Mouse (Mus musculus) CH12.LX (cell line): Measurements from ENCODE around the gene Ehd1. TPM values are rescaled to one million over a fixed set of nuclear protein-coding genes. Genes with fewer than 3 reads are reported as not detected.
"Not testable (repeated sequence)": the region's sequence is repeated elsewhere in the genome, so short reads cannot be mapped to it uniquely, and the experiment has no call there.

Experiments
- DNase-seq: peaks from one replicate; pipeline ENCODE4 v3.0.0-alpha.2; 2013; ENCODE audit errors: extremely low read depth
- H3K27ac ChIP-seq: 2 replicates; pipeline ENCODE4 v1.5.1; 2012; ENCODE audit warnings: low read depth, mild to moderate bottlenecking, control low read depth, moderate library complexity; ENCODE audit not compliant: insufficient read depth
- H3K27me3 ChIP-seq: replicated peaks from 2 replicates; pipeline ENCODE3; 2012; ENCODE audit warnings: inconsistent platforms
- H3K36me3 ChIP-seq, 2 experiments: replicated peaks in 1 of 2; 2 replicates each; pipeline versions ENCODE3 to v1.6.1; 2012; ENCODE audit warnings: inconsistent platforms in 1 of 2, low read length in 1 of 2, mild to moderate bottlenecking in 1 of 2, mixed read lengths in 1 of 2, moderate library complexity in 1 of 2; ENCODE audit not compliant: control insufficient read depth in 1 of 2, insufficient read depth in 1 of 2
- H3K4me1 ChIP-seq, 2 experiments: 2 replicates each; pipeline ENCODE4 v1.6.1; 2012; ENCODE audit warnings: inconsistent platforms in 1 of 2, moderate library complexity in 1 of 2; ENCODE audit not compliant: insufficient read depth in 2 of 2, control insufficient read depth in 1 of 2
- H3K4me2 ChIP-seq: 2 replicates; pipeline ENCODE4 v1.6.1; 2012; ENCODE audit warnings: low read depth, mild to moderate bottlenecking, control low read depth; ENCODE audit not compliant: poor library complexity, insufficient read depth, severe bottlenecking
- H3K4me3 ChIP-seq, 3 experiments: fragments of 150-350 bp in 1 of 3; sonication (generic) in 1 of 3; replicated peaks in 1 of 3; 2 replicates each; pipeline versions ENCODE3 to v1.5.1; 2011 to 2012; ENCODE audit warnings: low read depth in 2 of 3, low read length in 2 of 3, mild to moderate bottlenecking in 2 of 3, moderate library complexity in 2 of 3, control low read depth in 1 of 3, improper control_type of control experiment in 1 of 3, inconsistent platforms in 1 of 3, mixed read lengths in 1 of 3; ENCODE audit not compliant: poor library complexity in 1 of 3
- H3K79me2 ChIP-seq: replicated peaks from 2 replicates; pipeline ENCODE4 v1.6.1; 2012; ENCODE audit warnings: mild to moderate bottlenecking, moderate library complexity; ENCODE audit not compliant: control insufficient read depth, poor library complexity, insufficient read depth, severe bottlenecking; ENCODE audit errors: extremely low read depth
- H3K9ac ChIP-seq: 2 replicates; pipeline ENCODE4 v1.6.1; 2012; ENCODE audit warnings: low read depth, mild to moderate bottlenecking, control low read depth, moderate library complexity; ENCODE audit not compliant: insufficient read depth
- H3K9me3 ChIP-seq: replicated peaks from 2 replicates; pipeline ENCODE3; 2012; ENCODE audit warnings: low read length, inconsistent platforms, mixed read lengths
- BHLHE40 ChIP-seq: IDR thresholded peaks from 2 replicates; pipeline ENCODE4 v1.6.1; 2011; ENCODE audit warnings: mild to moderate bottlenecking, low read depth, low read length, improper control_type of control experiment
- CHD1 ChIP-seq: IDR thresholded peaks from 2 replicates; pipeline ENCODE4 v1.6.1; 2012; ENCODE audit warnings: low read depth, low read length, improper control_type of control experiment, inconsistent platforms
- CTCF ChIP-seq, 2 experiments: IDR thresholded peaks in 1 of 2; conservative IDR thresholded peaks in 1 of 2; 2 replicates each; pipeline ENCODE4 v1.5.1; 2011 to 2012; ENCODE audit warnings: low read depth in 2 of 2, low read length in 2 of 2, improper control_type of control experiment in 1 of 2, inconsistent platforms in 1 of 2, mild to moderate bottlenecking in 1 of 2, moderate library complexity in 1 of 2
- ELF1 ChIP-seq: IDR thresholded peaks from 2 replicates; pipeline ENCODE4 v1.6.1; 2014; ENCODE audit warnings: low read depth, mild to moderate bottlenecking, inconsistent platforms, low read length, improper control_type of control experiment
- HCFC1 ChIP-seq: IDR thresholded peaks from 2 replicates; pipeline ENCODE4 v1.6.1; 2012; ENCODE audit warnings: low read depth, mild to moderate bottlenecking, inconsistent platforms, low read length, improper control_type of control experiment
- POLR2A ChIP-seq: IDR thresholded peaks from 2 replicates; pipeline ENCODE4 v1.6.1; 2011; ENCODE audit warnings: low read depth, mild to moderate bottlenecking, improper control_type of control experiment, low read length
- SIN3A ChIP-seq: IDR thresholded peaks from 2 replicates; pipeline ENCODE4 v1.6.1; 2012; ENCODE audit warnings: low read length, improper control_type of control experiment, inconsistent platforms
- TBP ChIP-seq: conservative IDR thresholded peaks from 2 replicates; pipeline ENCODE4 v1.6.1; 2011; ENCODE audit warnings: low read depth, low read length, improper control_type of control experiment
- UBTF ChIP-seq: IDR thresholded peaks from 2 replicates; pipeline ENCODE4 v1.6.1; 2012; ENCODE audit warnings: low read depth, mild to moderate bottlenecking, inconsistent platforms, low read length, improper control_type of control experiment, moderate library complexity
- ZKSCAN1 ChIP-seq: IDR thresholded peaks from 2 replicates; pipeline ENCODE4 v1.6.1; 2012; ENCODE audit warnings: low read depth, inconsistent platforms, low read length, improper control_type of control experiment, borderline replicate concordance
- ZNF384 ChIP-seq: IDR thresholded peaks from 2 replicates; pipeline ENCODE4 v1.6.1; 2012; ENCODE audit warnings: low read depth, low read length, improper control_type of control experiment, inconsistent platforms
- dilution Hi-C: fragments of 300-500 bp; cut with MboI; formaldehyde crosslinking; loops from 2 replicates; pipeline ENCODE4 v1.14.3; 2020; ENCODE audit warnings: low sequenced_read_pairs; ENCODE audit not compliant: extremely low pct_unique_long_range_greater_than_20kb, extremely low pct_ligation_motif_present
- in situ Hi-C: fragments of 300-500 bp; cut with MboI; formaldehyde crosslinking; loops from 3 replicates; pipeline ENCODE4 v1.14.3; 2019; ENCODE audit warnings: low sequenced_read_pairs, low pct_ligation_motif_present, low pct_unique_long_range_greater_than_20kb, mixed read lengths
- polyA plus RNA-seq: library from polyadenylated mRNA; unstranded; fragments of >175 nt; gene quantifications from 2 replicates; pipeline ENCODE4 v1.2.1, GENCODE M21; 2012; ENCODE audit warnings: low read depth; ENCODE audit not compliant: insufficient read length
- total RNA-seq, 2 experiments: library from RNA; depleted of rRNA; stranded (reverse); fragments of 300-350 nt in 1 of 2; fragments of >200 nt in 1 of 2; gene quantifications; 2 replicates each; pipeline ENCODE4 v1.2.3; 2012 to 2014

Ehd1 gene
- total and polyA plus RNA-seq, 3 experiments, result 131 to 400 (median 245) TPM

- H3K79me2 ChIP-seq, H3K9me3 ChIP-seq, H3K27ac ChIP-seq, dilution Hi-C loops, H3K4me3 ChIP-seq, DNase-seq, H3K27me3 ChIP-seq, H3K9ac ChIP-seq, H3K4me2 ChIP-seq: not testable (repeated sequence)
- TF ChIP-seq ZNF384 (peak; percentile 71), HCFC1 (peak; percentile 49)
- H3K4me1 ChIP-seq, result peaks cover 15 to 20% of the 10 kb centered on the region in 2 experiments
- H3K36me3 ChIP-seq, result peaks cover 3 to 48% of the 10 kb centered on the region in 2 experiments
- in situ Hi-C loops, result loop anchor here (25.0 kb wide), 1 partner anchor 149 kb away; no protein-coding TSS in a partner anchor
These were observed 35.3 kb downstream of the Ehd1 start for GRCm38 (mm10) chr19:6311783-6312182.

- Histone ChIP-seq H3K4me2 (no peak overlapping the region), H3K9me3 (no peaks in the 10 kb centered on the region), H3K9ac (no peak overlapping the region), H3K4me1 (peaks cover 6 to 15% of the 10 kb centered on the region in 2 experiments; a peak in 3 of 4 replicates), H3K27ac (no peak overlapping the region), H3K36me3 (peaks cover 8 to 64% of the 10 kb centered on the region in 2 experiments), H3K4me3 (no peak overlapping the region), H3K79me2 (no peaks in the 10 kb centered on the region), H3K27me3 (no peaks in the 10 kb centered on the region)
- in situ Hi-C loops (loop anchor here (25.0 kb wide), 1 partner anchor 151 kb away; no protein-coding TSS in a partner anchor), dilution Hi-C loops (no loop called here)
- DNase-seq, result no peak
- no peak for TF ChIP-seq ZNF384
- TF ChIP-seq POLR2A, result no peak
- no peak for TF ChIP-seq SIN3A
- TF ChIP-seq CHD1, result no peak
- no peak for TF ChIP-seq TBP
- no peak for TF ChIP-seq ELF1
These were observed 37.3 kb downstream of the Ehd1 start for GRCm38 (mm10) chr19:6313796-6314195.

GRCm38 (mm10) chr19:6314513-6314912 lies 38.0 kb downstream of the Ehd1 start:
- Histone ChIP-seq H3K9me3 (no peaks in the 10 kb centered on the region), H3K27me3 (no peaks in the 10 kb centered on the region), H3K4me3 (no peak overlapping the region)

More at GRCm38 (mm10) chr19:6314513-6314912, 38.0 kb downstream of the Ehd1 start:
- DNase-seq, result no peak
- Histone ChIP-seq H3K36me3 (peaks cover 8 to 67% of the 10 kb centered on the region in 2 experiments), H3K9ac (no peak overlapping the region), H3K27ac (no peak overlapping the region), H3K79me2 (no peaks in the 10 kb centered on the region), H3K4me2 (no peak overlapping the region), H3K4me1 (peaks cover 6 to 14% of the 10 kb centered on the region in 2 experiments; a peak in 3 of 4 replicates)
- no peak for TF ChIP-seq ZNF384
- no peak for TF ChIP-seq ZKSCAN1
- no peak for TF ChIP-seq UBTF
- no peak for TF ChIP-seq SIN3A
- no peak for TF ChIP-seq HCFC1
- TF ChIP-seq BHLHE40, result no peak
- no peak for TF ChIP-seq CTCF (conservative IDR thresholded peaks at IDR 0.05 in 1 of 2, IDR thresholded peaks at IDR 0.05 in 1 of 2; ENCODE audit: low read depth in 2 of 2, low read length in 2 of 2)
- no peak for TF ChIP-seq TBP
- dilution Hi-C loops (no loop called here), in situ Hi-C loops (loop anchor here (25.0 kb wide), 1 partner anchor 152 kb away; no protein-coding TSS in a partner anchor)
